Mouse (Mus musculus): ENCODE results near the gene Gpr171. TPM values are rescaled to one million over a fixed set of nuclear protein-coding genes. Genes with fewer than 3 reads are reported as not detected.
A peak's percentile ranks its signal among the peaks of the same experiment; 100 is the strongest.
"Not testable (repeated sequence)": the region's sequence is repeated elsewhere in the genome, so short reads cannot be mapped to it uniquely, and the experiment has no call there.

Gene Gpr171
- polyA plus RNA-seq, 1 experiment from 2014 or later: 1.4 TPM

DNA sequence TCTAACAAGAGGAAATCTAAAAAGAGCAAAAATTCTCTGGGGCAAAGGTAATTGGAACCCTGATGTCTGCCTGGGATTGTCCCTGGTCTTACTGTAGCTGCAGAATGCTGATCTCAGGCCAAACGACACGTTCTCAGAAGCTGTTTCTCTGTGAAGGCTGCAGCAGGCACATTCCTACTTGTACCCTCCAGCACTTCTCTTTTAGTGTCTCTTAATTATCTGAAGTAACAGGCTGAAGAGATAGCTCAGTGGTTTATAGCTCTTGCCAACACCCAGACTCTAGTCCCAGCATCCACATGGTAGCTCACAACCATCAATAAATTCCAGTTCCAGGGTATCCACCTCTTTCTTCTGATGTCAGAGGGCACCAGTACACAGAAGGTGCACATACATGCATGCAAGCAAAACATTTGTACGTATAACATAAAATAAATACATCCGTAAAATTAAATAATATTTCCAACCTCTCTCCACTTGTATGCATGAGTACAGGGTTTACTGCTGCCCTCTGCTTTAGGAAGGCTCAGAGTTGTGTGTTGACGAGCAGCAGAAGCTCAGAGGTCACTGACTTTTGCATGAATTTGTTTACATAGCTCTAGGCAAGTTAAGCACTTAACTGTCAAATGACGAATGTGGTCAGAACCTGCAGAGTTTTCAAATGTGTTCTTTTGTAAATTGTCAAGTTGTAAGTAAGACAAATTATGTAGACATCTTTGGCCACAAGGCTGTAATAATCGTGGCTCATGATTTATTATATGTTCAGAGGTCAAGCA, 24.3 kb upstream of the Gpr171 start:
- no peaks in the 10 kb centered on the region for H3K27me3 ChIP-seq (ENCODE audit: control insufficient read depth, insufficient read depth, low read length)
- ATAC-seq (ENCODE audit: low FRiP score): no peak
- no peak overlapping the region for H3K27ac ChIP-seq (ENCODE audit: low read depth, low read length)
- H3K4me3 ChIP-seq (ENCODE audit: low read depth, low read length): no peak overlapping the region
- WGBS: 56% methylated on average over 7 of the region's 7 CpGs
- no peaks in the 10 kb centered on the region for H3K9me3 ChIP-seq (ENCODE audit: control insufficient read depth, low read length)
- no peak overlapping the region for H3K9ac ChIP-seq (ENCODE audit: low read depth, low read length)
- no peak for DNase-seq (ENCODE audit: low spot score)
- H3K4me1 ChIP-seq (replicated peaks; ENCODE audit: control insufficient read depth, insufficient read depth, low read length): no peaks in the 10 kb centered on the region
- no peak overlapping the region for H3K4me2 ChIP-seq (replicated peaks; ENCODE audit: low read depth, low read length)
- no peaks in the 10 kb centered on the region for H3K36me3 ChIP-seq (ENCODE audit: control insufficient read depth, insufficient read depth, low read length)

DNA sequence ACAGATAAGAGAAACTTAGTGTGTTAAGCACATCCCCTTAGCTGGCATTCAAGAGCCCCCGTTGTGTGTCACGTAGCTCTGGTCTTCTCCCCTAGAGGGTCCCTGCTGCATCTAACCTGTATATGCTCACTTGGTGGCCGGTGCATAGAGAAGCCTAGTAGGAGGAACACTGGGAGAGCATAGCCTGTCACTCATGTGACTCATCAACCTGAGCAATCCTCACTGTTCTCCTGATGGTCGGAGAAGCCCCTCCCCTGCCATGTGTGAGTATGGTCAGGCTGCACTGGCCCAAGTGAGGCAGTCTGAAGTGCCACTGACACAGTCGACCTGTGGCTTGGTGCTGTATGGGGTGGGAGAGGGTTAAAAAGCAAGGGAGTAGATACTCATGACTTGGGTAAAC, 23.4 kb upstream of the Gpr171 start:
- Histone ChIP-seq H3K4me1 (replicated peaks; ENCODE audit: control insufficient read depth, insufficient read depth, low read length) (no peaks in the 10 kb centered on the region), H3K9ac (ENCODE audit: low read depth, low read length) (no peak overlapping the region), H3K36me3 (ENCODE audit: control insufficient read depth, insufficient read depth, low read length) (no peaks in the 10 kb centered on the region), H3K27ac (ENCODE audit: low read depth, low read length) (no peak overlapping the region), H3K9me3 (ENCODE audit: control insufficient read depth, low read length) (no peaks in the 10 kb centered on the region), H3K4me2 (replicated peaks; ENCODE audit: low read depth, low read length) (no peak overlapping the region), H3K4me3 (ENCODE audit: low read depth, low read length) (no peak overlapping the region), H3K27me3 (ENCODE audit: control insufficient read depth, insufficient read depth, low read length) (no peaks in the 10 kb centered on the region)
- 65% methylated on average over 5 of the region's 5 CpGs for WGBS
- no peak for DNase-seq (ENCODE audit: low spot score)
- no peak; the same call in 1 of the 2 replicates for ATAC-seq (ENCODE audit: low FRiP score)

DNA sequence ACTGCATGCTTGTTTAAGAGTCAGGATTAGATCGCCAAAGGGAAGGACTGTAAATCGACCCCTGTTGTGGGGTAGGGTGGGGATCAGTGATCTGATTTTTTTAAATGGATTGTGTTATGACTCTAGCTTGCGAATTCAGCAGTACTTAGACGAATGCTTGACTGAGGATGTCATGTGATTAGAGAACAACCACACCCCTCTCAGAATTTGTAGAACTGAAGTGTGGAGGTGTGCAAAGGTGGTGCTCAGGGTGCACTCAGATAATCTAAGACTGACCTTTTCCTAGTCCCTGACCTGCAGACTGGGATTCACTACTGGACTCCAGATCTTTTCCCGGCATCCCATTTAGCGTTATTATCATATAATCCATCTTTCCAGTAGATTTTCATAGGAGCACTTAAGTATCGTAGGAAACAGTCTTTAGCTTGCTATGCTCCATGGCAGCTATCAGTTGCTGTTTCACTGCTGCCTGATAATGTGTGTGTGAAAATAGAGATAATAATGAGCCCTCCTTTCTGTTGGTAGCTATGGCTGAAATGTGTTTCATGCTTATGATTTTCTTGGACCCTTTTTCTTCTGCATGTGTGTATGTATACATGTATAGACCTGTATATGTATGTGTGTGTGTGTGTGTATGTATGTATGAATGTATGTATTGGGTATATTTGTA, 20.3 kb upstream of the Gpr171 start:
- H3K9me3 ChIP-seq (ENCODE audit: control insufficient read depth, low read length): no peaks in the 10 kb centered on the region
- H3K4me2 ChIP-seq (replicated peaks; ENCODE audit: low read depth, low read length): no peak overlapping the region
- H3K27me3 ChIP-seq (ENCODE audit: control insufficient read depth, insufficient read depth, low read length): no peaks in the 10 kb centered on the region
- no peak for ATAC-seq (ENCODE audit: low FRiP score)
- no peaks in the 10 kb centered on the region for H3K36me3 ChIP-seq (ENCODE audit: control insufficient read depth, insufficient read depth, low read length)
- no peak overlapping the region for H3K4me3 ChIP-seq (ENCODE audit: low read depth, low read length)
- no peak overlapping the region for H3K9ac ChIP-seq (ENCODE audit: low read depth, low read length)
- H3K4me1 ChIP-seq (replicated peaks; ENCODE audit: control insufficient read depth, insufficient read depth, low read length): no peaks in the 10 kb centered on the region
- WGBS: 62% methylated on average over 7 of the region's 7 CpGs
- H3K27ac ChIP-seq (ENCODE audit: low read depth, low read length): no peak overlapping the region
- DNase-seq (ENCODE audit: low spot score): no peak

DNA sequence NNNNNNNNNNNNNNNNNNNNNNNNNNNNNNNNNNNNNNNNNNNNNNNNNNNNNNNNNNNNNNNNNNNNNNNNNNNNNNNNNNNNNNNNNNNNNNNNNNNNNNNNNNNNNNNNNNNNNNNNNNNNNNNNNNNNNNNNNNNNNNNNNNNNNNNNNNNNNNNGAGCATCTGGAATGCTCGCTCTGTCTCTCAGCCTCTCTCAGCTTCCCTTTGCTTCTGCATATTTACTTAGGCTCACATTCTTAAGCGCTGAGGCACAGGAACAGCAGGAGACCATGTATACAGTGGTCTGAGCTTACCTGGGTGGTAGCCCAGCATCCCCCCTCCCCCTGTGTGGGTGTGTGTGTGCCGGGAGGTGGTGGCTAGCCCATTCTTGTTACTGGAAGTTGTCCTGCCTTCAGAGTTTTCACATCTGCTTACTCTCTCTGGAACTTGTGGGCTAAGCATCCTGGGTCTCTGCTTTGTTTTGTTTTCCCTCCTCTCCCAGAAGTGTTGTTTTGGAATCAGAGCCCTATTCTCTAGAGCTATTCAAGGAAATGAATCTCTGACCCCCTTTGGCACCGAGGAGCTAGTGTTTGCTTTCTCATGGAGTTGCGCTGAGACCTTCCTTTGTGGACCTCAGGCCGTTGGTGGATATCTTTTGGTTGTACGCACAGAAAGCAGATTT, 19.6 kb upstream of the Gpr171 start:
- H3K36me3 ChIP-seq (ENCODE audit: control insufficient read depth, insufficient read depth, low read length): no peaks in the 10 kb centered on the region
- no peaks in the 10 kb centered on the region for H3K27me3 ChIP-seq (ENCODE audit: control insufficient read depth, insufficient read depth, low read length)
- no peak overlapping the region for H3K4me3 ChIP-seq (ENCODE audit: low read depth, low read length)
- ATAC-seq (ENCODE audit: low FRiP score): peak; percentile 52; the same call in 1 of the 2 replicates
- no peaks in the 10 kb centered on the region for H3K4me1 ChIP-seq (replicated peaks; ENCODE audit: control insufficient read depth, insufficient read depth, low read length)
- H3K9ac ChIP-seq (ENCODE audit: low read depth, low read length): no peak overlapping the region
- H3K4me2 ChIP-seq (replicated peaks; ENCODE audit: low read depth, low read length): no peak overlapping the region
- H3K27ac ChIP-seq (ENCODE audit: low read depth, low read length): no peak overlapping the region
- H3K9me3 ChIP-seq (ENCODE audit: control insufficient read depth, low read length): no peaks in the 10 kb centered on the region
- WGBS: 19% methylated on average over 7 of the region's 7 CpGs
- DNase-seq (ENCODE audit: low spot score): peak; percentile 7

DNA sequence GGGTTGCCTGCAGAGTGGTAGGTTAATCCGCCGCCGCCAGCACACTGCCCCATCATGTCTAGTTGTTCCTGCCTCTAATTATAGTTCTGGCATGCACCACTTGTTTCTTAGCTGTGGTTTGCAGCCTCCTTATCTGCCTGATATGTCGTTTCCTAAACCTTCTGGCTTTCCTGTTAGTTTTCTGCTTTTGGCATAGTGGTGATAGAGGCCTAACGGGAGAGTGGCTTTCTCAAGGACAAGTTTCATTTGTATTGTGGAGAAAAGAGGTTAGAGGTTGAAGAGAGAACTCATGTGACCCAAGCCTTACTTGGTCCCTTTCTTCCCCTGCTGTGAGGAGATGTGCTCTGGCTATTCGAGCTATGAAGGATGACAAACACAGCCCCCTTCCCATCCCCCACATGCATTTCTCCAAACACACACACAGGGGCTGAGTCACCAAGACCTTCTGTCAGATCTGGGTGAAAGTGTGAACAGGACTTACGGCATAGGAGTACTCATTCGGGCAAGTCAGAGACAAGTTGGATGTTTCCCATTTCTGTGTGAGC, 12.4 kb upstream of the Gpr171 start:
- no peaks in the 10 kb centered on the region for H3K36me3 ChIP-seq (ENCODE audit: control insufficient read depth, insufficient read depth, low read length)
- DNase-seq (ENCODE audit: low spot score): no peak
- no peak for ATAC-seq (ENCODE audit: low FRiP score)
- no peaks in the 10 kb centered on the region for H3K4me1 ChIP-seq (replicated peaks; ENCODE audit: control insufficient read depth, insufficient read depth, low read length)
- no peak overlapping the region for H3K27ac ChIP-seq (ENCODE audit: low read depth, low read length)
- H3K4me3 ChIP-seq (ENCODE audit: low read depth, low read length): no peak overlapping the region
- H3K27me3 ChIP-seq (ENCODE audit: control insufficient read depth, insufficient read depth, low read length): no peaks in the 10 kb centered on the region
- H3K4me2 ChIP-seq (replicated peaks; ENCODE audit: low read depth, low read length): no peak overlapping the region
- H3K9me3 ChIP-seq (ENCODE audit: control insufficient read depth, low read length): no peaks in the 10 kb centered on the region
- no peak overlapping the region for H3K9ac ChIP-seq (ENCODE audit: low read depth, low read length)
- WGBS: 82% methylated on average over 8 of the region's 8 CpGs

DNA sequence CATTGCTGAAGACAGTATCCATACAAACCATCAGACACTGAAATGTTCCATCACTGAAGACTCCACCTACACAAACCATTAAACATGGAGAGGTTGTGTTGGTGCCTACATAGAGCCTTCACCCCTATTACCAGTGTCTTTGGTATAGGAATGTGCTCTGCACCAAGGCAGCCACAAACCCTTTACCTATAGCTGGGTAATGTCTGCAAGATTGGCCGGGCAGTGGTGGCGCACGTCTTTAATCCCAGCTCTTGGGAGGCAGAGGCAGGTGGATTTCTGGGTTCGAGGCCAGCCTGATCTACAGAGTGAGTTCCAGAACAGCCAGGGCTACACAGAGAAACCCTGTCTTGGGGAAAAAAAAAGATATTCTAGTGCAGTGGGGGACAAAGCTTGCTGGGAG, 11.7 kb upstream of the Gpr171 start:
- not testable (repeated sequence) for H3K9ac ChIP-seq (ENCODE audit: low read depth, low read length); H3K4me2 ChIP-seq (replicated peaks; ENCODE audit: low read depth, low read length); DNase-seq (ENCODE audit: low spot score); H3K27ac ChIP-seq (ENCODE audit: low read depth, low read length); H3K9me3 ChIP-seq (ENCODE audit: control insufficient read depth, low read length); H3K27me3 ChIP-seq (ENCODE audit: control insufficient read depth, insufficient read depth, low read length); H3K4me1 ChIP-seq (replicated peaks; ENCODE audit: control insufficient read depth, insufficient read depth, low read length); ATAC-seq (ENCODE audit: low FRiP score); H3K36me3 ChIP-seq (ENCODE audit: control insufficient read depth, insufficient read depth, low read length); H3K4me3 ChIP-seq (ENCODE audit: low read depth, low read length)
- 95% methylated on average over 4 of the region's 4 CpGs for WGBS

DNA sequence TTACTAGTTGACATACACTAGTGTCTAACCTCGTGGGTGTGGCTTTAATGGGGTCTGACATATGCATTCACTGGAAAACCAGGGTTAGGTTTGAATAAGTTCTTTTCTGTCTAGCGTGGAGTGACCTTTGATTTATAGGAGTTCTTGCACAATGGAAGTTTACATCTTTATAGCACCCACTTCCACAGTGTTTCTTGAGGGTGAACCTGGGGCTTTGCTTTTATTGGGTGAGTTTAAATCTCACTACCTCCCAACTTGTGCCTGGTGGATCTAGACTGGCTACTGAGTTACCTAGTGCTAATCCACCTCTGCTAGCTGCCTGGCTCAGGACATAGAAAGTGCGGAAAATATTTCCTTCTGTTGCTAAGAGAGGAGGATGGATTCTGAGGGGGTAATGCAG, 10.3 kb upstream of the Gpr171 start:
- no peak for ATAC-seq (ENCODE audit: low FRiP score)
- WGBS: 81% methylated on average over 3 of the region's 3 CpGs

DNA sequence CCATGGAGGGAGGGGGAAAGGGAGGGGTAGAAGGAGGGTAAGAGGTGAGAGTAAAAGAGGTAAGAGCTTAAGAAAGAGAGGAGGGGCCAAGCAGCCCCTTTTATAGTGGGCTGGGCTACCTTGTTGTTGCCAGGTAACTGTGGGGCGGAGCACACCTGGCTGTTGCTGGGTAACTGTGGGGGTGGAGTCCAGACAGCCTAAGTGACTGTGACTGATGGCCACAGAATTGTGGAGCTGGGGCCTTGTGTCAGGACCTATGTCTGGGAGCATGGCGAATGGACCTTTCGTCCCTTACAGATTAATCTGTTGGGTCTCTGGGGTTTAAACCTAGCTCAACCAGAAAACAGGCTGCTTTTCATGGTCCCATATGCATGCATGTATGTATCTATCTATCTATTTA, 8.2 kb upstream of the Gpr171 start:
- ATAC-seq (ENCODE audit: low FRiP score); H3K27me3 ChIP-seq (ENCODE audit: control insufficient read depth, insufficient read depth, low read length); H3K4me3 ChIP-seq (ENCODE audit: low read depth, low read length); H3K4me2 ChIP-seq (replicated peaks; ENCODE audit: low read depth, low read length); H3K27ac ChIP-seq (ENCODE audit: low read depth, low read length); H3K9ac ChIP-seq (ENCODE audit: low read depth, low read length); H3K36me3 ChIP-seq (ENCODE audit: control insufficient read depth, insufficient read depth, low read length); H3K4me1 ChIP-seq (replicated peaks; ENCODE audit: control insufficient read depth, insufficient read depth, low read length); H3K9me3 ChIP-seq (ENCODE audit: control insufficient read depth, low read length); DNase-seq (ENCODE audit: low spot score): not testable (repeated sequence)
- WGBS: 88% methylated on average over 3 of the region's 3 CpGs

More for the DNA sequence above, 10.3 kb upstream of the Gpr171 start:
- no peaks in the 10 kb centered on the region for H3K4me1 ChIP-seq (replicated peaks; ENCODE audit: control insufficient read depth, insufficient read depth, low read length)
- H3K36me3 ChIP-seq (ENCODE audit: control insufficient read depth, insufficient read depth, low read length): no peaks in the 10 kb centered on the region
- DNase-seq (ENCODE audit: low spot score): no peak
- no peak overlapping the region for H3K9ac ChIP-seq (ENCODE audit: low read depth, low read length)
- no peaks in the 10 kb centered on the region for H3K27me3 ChIP-seq (ENCODE audit: control insufficient read depth, insufficient read depth, low read length)
- H3K27ac ChIP-seq (ENCODE audit: low read depth, low read length): no peak overlapping the region
- H3K4me2 ChIP-seq (replicated peaks; ENCODE audit: low read depth, low read length): no peak overlapping the region
- H3K4me3 ChIP-seq (ENCODE audit: low read depth, low read length): no peak overlapping the region
- H3K9me3 ChIP-seq (ENCODE audit: control insufficient read depth, low read length): no peaks in the 10 kb centered on the region
